Mouse (Mus musculus): Measurements from ENCODE around the gene Cpz.

The Cpz gene

DNA sequence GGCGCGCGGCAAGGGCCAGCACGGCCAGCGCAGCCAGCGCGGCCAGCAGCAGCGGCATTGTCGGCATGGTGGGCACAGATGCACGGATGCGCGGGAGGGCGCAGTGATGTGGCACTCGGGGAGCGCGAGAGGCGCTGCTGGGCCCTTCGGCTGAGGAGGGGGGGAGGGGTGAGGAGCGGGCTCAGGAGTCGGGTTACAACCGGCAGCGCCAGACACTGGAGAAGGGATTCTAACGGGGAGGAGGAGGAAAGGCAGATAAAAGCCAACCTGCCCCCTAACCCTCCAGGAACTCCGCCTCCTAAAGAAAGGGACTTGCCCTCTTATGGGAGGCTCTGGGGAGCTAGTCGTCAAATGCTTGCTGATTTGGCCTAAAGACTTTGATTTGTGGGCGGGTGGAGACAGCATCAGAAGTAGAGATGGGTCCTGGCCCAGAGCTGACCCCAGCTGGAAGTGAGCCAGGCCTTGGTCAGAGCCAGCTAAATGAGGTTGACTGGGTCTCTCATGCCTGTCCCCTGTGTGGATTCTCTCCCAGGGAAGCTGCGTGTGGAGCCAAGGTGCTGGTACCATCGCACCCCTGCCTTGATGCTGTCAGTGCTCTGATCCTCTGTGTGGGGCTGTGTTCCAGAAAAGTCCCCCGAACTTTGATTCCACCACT lies at the start of gene Cpz:
Gene Cpz (minus strand): TSS at position 230 of the 655 bp plus-strand sequence.
- no peak for DNase-seq (ENCODE audit: low spot score)

DNA sequence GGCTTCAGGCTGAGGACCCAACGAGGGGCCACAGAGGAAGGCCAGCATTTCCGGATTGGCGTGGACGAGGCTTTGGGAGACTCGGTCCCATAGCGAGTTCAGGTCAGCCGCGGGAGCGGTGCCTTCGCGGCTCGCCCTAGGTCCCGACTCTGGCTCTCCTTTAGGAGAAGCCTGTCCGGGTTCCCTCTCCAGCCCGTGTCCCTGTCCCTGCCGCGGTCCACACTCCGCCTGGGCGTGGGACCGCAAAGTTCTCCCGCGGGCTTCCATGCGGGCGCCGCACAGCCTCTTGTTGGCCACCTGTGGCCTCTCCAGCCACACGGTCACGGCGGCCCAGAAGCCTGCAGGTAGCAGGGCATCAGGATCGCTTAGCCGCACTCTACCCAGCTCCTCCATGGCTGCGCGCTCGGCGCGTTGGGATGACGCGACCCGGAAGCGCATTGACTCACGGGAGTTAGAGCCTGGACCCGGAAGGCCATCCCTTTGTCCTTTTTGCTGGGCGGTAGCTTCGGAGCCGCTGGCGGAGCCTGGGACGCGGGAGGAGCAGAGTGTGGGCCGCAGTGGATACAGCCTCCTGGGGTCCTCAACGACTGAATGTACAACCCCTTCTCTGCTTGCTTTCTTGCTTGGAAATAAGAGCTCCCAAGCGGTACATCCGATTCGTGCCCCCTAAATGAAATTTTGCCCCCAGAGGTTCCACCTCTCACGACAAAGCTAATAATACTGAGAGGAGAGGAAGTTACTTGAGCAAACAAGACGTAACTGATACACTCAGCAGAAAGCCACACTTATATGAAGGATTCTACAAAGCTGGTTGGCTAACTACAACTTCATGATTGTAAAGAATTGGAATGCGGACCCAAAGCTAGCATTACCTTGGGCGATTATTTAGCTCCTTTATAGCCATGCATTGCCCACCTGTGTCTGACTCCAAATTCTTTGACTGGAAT lies 49.4 kb upstream of the Cpz start, which contains the start of gene Trmt44:
Gene Trmt44 (minus strand): TSS at position 418 of the 947 bp plus-strand sequence.
- peak; percentile 90 for DNase-seq (ENCODE audit: low spot score)

DNA sequence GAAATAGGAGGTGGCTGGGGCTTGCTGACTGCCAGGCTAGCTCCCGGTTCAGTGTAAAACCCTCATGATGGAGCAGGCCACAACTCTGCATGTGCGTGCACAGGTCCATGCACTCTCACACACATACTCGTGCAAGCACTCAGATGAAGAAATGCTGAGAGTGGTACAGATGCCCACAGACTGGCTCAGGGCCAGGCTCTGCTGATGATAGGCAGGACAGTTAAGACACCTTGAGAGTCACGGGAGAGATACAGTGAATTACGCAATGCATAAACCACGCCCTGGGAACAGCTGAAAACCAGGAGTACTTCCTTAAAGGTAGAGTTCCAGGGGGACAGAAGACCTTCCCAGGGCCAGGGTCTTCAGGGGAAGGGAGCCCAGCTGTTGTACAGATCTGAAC lies 46.0 kb upstream of the Cpz start:
- DNase-seq (ENCODE audit: low spot score) = no peak

DNA sequence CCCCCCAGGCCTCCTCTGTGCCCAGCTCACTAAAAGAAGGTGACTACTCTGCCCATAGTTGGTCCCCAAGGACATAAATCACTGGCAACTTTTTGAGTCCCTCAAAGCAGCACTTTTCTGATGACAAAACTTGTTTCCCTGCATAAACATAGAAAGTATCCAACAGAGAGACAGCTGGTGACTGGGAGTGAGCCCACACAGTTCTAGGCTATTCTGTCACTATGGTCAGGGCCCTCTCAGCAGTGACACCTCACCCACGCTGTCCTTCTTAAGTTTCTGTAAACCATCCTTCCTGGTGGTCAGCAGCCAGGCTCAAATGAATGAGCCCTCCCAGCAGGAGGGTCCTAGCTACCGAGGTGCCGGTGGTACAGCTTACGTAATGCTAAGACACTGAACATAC lies 41.1 kb upstream of the Cpz start:
- DNase-seq (ENCODE audit: low spot score) = no peak

DNA sequence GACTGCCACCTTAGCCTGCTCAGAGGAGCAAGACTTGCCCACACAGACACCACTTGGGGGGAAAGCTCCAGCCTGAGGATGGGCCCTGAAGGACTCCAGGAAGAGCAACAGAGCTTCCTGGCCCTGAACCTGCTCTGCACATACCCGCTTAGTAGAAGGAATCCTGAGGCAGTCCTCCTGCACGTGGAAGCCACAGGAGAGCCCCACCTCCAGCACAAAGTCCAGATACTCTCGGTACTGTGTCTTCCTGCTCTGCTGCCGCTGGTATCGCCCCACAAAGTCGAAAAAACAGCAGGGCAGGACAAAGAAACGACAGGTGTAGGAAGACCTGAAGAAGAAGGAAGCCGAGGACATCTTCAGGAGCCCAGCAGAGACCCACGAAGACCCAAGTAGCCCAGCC lies 39.7 kb upstream of the Cpz start:
- no peak for DNase-seq (ENCODE audit: low spot score)

DNA sequence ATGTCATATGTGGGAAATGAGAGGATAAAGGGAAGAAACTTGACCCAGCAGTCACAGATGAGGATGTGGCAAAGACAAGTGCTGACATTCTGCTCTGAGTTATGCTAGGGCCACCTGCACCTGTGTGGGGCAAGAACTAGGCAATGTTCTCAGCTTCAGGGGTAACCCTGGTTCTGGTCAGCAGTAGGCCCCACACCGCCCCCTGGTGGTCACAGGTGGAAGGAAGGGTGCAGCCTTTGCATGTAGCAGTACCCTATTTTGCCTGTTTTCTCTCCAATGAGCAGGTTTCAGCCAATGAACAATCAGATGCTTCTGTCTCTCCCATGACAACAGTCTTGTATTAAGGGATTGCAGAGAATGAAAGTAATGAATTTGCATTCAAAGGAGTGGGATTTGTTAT lies 38.0 kb upstream of the Cpz start:
- DNase-seq (ENCODE audit: low spot score) = peak; percentile 80

DNA sequence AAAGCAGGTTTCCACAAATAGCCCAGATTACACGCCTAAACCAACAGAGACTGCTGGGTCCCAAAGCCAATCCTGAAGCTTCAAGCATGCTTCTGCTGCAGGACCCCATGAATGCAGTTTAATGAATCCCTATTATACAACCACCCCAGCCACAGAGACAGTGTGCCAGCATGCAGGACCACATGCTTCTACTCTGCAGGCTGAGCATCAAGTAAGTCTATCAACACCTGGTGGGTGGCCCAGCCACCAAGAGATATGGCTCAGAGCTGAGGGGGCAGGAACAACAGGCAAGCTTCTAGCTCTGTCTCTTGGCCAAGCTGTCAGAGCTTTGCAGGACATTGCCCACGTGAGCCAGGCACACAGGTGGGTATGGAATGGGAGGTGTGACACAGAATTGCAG lies 37.1 kb upstream of the Cpz start:
- DNase-seq (ENCODE audit: low spot score) = no peak

DNA sequence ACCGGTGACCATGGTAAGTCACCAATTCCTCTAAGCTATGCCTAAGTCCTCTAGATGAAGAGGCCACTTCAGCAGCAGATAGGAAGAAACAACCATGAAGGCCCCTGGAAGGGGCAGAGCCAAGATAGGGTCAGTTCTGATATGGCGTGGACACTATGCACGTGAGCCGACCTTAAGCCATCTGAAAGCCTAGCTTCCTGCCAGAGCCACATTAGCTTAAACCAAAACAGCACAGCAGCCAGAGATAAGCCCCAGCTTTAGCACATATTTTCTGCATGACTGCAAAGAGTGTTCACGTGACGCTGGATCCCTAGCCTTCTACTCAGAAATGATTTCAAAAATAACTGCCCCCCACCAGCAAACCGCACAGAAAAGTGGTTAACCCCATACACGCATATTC lies 33.9 kb upstream of the Cpz start:
- no peak for DNase-seq (ENCODE audit: low spot score)

DNA sequence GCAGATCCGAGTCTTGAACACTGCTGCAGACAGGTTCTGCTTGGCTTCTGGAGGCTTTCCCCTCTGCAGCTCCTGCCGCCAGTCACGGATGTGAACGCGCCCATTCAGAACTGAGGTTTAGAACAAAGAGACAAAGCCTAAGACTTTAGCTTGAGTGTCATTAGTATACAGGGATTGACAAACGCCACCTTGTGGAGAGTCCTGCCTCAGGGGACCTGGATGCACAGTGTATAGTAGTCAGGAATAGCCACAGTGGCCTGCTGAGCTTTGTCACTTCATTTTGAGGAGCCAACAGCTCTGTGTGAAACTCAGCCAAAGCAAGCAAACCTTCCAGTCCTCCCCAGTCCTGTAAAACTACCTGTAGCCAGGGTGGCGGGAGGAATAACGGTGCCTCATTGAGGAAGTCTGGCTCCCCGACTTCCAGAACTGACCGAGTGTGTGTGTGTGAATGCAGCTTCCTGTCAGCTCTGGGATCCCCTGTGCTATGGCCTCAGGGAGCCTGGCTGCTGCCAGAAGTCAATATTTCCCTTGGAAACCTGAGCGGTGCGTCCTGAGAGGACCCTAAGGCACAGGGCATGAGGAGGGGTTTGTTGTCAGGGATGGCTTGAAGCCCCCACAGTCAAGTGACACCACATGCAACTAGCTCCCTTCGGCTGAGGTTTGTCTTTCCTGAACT lies 32.6 kb upstream of the Cpz start:
- no peak for DNase-seq (ENCODE audit: low spot score)

DNA sequence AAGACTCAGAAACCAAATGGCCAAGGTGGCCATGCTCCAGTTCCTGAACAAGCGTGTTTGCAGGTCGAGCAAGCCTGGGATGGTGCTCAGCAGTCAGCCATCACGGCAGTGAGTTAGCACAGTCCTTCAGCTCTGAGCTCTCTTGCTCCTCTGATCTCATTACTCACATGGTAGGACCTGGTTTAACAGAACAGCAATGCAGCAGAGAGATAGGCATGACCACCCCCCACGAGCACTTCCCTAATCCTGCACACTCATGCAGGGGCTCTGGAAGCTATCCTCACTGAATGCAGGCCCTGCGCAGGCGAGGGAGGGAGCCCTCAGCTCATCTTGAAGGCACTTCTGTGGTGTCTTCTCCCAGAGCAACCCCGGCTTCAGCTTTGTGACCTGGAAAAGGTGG lies 30.9 kb upstream of the Cpz start:
- no peak for DNase-seq (ENCODE audit: low spot score)

DNA sequence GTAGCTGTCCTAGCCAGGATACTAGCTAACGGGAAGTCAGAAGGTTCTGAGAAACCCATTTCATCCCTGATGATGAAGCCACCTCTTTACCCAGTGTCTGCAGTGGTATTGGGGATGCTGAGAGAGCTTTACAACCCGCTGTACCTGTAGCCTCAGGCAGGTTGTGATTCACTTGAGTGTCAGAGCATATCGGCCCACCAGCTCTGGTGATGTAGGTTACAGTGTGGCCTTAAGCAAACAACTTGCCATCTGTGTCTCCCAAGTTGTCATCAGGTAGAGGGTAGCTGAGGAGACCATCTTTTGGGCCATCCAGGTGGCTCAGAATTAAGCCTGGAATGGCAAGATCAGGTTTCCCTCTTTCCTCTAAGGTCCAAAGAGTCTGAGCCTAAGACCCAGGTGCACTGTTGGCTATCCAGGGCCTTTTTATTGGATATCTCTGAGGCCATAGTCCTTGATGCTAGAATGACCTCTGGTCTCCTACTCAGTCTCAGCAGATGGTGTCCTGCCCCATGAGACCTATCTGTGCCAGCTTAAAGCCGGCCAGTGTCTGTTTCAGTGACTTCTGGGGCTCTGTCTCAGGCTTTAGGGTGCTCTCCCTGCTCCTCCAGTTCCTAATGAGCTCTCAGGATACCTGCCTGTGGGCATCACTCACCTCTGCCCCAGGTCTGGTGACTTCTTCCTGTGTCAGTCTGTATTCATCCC lies 27.5 kb upstream of the Cpz start:
- DNase-seq (ENCODE audit: low spot score) = no peak

DNA sequence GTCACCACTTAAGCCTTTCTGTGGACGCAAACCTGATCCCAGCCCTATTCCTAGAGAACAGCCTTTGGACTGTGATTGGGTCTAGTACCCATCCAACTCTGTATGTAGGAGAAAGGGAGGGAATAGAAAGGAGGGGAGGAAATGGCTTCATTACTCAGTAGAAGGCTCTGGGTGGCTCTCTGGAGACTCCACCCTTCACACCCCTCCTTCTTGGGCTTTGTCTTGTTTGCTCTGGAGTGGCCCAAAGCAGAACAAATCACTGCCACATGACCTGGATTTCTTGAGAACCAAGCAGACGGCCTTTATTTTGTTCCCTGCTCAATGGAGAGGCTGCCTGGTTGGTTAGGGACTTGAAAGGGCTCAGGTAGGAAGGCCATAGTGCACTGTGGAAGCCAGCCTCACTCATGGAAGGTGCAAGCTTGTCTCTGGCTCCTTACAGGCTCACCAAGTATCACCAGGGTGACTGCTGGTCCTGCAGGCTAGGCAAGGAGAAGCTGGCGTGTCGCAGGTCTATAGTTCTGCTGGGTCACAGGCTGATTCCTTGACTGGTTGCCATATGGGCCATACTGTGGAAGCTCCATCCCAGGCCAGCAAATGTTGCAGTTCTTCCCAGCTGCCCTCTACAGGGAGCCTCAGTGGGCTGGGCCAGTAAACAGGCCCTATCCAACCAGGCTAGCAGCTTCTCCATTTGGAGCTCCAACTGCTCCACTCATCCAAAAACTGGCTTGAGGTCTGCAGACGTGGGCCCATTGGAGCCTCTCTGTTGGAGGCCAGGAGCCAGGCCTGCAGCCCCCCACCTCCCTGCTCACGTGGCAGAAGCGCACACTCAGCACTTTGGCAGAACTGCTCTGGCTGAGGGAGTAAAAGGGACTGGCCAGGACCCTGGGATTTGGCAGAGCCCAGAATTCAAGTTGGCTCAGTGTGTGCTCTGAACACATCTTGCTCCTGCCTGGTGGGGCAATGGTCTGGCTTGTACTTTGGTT lies 26.6 kb upstream of the Cpz start:
- no peak for DNase-seq (ENCODE audit: low spot score)

DNA sequence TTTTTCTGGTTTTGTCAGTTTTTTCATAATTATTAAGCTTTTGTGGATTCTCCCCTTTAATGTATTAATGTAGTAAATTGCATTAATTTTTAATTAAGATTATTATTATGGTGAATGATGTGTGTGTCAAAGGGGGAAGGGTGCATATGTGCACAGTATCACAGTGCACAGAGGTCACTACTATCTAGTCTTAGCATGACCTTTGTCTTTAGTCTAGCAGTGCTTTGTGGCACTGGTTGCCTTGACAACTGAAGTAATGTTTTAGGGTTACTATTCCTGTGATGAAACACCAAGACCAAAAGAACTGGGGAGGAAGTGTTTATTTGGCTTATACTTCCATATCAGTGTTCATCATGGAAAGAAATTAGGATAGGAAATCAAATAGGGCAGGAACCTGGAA lies 20.6 kb upstream of the Cpz start:
- DNase-seq (ENCODE audit: low spot score) = no peak

DNA sequence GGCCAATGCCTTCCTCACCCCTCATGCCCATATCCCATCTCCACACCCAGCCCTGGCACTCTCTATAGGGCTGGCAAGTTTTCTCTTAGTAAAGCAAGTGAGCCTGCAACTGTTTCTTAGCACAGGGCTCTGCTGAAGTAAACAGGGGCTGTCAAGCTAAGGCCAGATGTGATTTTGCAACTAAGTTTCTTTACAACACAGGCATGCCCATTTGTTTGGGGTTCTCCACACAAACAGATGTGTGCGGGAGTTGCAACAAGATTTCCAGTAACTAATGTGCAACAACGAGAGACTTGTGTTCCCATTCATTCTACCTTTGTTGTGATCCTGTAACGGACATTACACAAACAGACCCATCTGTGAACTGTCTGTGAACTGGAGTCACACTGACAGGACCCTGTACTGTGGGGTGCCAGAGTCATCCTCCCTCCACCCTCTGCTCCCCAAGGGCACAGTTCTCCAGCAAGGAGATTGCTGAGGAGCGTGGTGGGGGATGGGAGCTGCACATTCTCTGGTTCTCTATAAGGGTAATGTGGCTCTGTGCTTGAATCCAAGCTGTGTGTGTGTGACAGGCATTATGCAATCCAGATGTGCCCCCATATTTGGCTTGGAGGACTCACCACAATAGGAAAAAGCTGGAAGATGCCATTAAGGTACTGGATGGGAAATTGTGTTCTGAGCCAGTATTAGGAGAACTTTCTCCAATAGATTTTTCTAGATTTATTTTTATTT lies 15.7 kb upstream of the Cpz start:
- no peak for DNase-seq (ENCODE audit: low spot score)

DNA sequence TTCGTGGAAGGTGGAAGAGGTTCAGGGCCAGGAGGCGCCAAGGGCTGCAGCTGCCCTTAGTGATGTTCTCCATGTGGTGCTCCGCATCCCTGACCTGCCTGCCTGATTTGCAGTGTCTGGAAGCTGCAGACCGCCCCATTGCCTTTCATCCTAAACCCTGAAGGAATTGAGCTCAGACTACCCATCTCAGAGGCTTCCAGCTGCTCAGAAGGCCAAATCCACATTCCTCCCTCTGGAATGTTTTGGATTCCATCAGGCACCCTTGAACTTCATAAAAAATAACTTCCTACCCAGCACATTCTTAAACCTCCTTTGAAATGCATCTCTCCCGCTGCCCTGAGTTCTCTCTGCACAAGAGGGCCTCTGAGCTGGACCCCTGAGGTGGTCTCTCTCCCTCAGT lies 15.1 kb upstream of the Cpz start:
- DNase-seq (ENCODE audit: low spot score) = no peak

DNA sequence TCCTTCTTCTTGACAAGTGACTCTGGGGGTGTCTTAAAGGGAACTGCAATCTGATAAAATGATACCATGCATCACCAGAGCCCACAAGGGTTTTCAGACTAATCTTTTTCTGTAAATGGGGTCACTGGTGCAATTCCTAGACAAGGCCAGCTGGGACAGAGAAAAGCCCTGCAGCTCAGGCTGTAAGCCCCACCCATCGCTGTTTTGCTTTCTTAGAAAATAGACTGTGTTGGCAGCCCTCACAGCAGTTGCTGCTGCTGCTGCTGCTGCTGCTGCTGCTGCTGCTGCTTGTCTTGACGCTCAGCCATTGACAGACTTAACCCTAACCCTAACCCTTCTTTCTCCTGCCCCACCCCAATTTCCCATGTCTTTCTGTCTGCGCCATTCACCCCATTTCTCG lies 14.1 kb upstream of the Cpz start:
- DNase-seq (ENCODE audit: low spot score) = no peak

DNA sequence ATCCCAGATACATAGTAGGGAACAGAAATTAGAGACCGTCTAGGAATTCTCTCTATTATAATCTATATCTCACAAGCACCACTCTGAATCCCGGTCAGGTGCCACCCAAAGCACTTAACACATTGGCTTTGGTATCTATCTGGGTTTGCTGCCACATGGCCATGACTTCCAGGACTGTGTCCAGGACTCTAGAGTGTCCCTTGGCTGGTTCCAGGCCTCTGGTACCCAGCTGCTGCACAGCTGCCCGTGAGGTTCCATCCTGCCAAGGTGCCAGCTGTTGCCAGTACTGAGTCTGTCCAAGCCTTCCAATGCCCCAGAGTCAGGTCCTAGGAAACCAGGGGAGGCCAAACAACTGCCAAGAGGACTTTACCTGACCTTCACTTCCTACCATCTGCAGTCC lies 12.5 kb upstream of the Cpz start:
- DNase-seq (ENCODE audit: low spot score) = no peak

DNA sequence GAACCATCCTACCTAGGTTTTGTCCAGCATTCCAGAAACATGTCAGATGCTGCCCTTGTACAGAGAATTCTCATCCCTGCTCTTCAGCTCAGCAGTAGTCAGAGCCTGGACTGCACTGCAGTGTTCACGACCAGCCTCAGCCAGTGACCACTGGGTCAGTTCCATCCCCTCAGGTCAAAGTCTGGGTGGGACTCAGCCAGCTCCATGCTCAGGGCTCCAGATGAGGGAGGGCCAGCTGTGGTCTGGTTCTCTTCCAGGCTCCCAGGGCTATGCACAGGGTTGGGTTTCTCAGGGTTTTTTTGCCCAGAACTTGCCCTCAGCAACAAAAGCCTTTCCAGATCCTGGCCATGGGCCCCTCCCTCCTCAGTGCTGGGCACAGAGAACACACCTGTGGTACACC lies 12.0 kb upstream of the Cpz start:
- DNase-seq (ENCODE audit: low spot score) = no peak

DNA sequence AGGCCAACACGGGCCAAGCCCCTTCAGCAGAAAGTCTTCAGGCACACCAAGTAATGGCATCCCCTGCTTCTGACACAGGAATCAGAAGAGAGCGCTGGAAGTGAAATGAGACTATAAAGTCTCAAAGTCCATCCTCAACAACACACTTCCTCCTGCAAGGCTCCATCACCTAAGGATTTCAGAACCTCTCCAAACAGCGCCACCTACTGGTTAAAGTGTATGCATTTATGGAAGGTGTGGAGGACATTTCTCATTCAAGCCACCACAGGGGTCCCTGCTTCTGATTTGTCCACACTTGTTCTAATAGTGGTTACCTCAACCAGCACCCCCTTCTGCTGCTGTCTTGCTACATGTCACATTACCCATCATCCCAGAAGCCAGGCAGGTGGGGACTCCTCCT lies 10.8 kb upstream of the Cpz start:
- DNase-seq (ENCODE audit: low spot score) = no peak

DNA sequence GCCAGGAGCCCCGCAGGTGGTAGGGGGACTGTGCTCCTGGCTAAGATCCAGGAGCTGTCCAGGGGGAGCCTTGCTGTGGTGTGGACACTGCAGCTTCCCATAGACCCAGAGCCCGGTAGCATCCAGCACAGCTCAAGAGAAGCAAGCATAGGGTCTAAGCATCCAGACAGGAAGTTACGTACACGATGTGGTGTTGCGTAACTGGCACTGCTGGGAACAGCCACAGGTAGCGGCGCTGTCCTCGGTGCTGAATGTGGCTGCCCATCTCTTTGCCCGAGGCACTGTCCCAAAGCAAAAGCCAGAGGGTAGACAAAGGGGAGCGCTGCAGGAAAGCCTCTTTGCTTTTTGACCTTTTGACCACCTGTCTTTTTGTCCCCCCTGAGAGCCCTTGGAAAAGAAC lies 6.1 kb upstream of the Cpz start:
- peak; percentile 41 for DNase-seq (ENCODE audit: low spot score)
